Mouse (Mus musculus) limb, embryonic 13.5 days (tissue): ENCODE results near the gene Pdk2. TPM values are rescaled to one million over a fixed set of nuclear protein-coding genes. Genes with fewer than 3 reads are reported as not detected.
"Not testable (repeated sequence)": the region's sequence is repeated elsewhere in the genome, so short reads cannot be mapped to it uniquely, and the experiment has no call there.

Experiments used
- ATAC-seq: fragments of 200-750 bp; cut with Nextera tagmentation; 2 replicates; pipeline ENCODE4 v1.8.0; 2017; ENCODE audit warnings: low read depth, moderate number of reproducible peaks, moderate TSS enrichment; ENCODE audit not compliant: low FRiP score
- H3K27ac ChIP-seq: fragments of 300-500 bp; sonication (generic); 2 replicates; pipeline ENCODE4 v1.5.1; 2015; ENCODE audit warnings: inconsistent platforms, mild to moderate bottlenecking, moderate library complexity
- H3K27me3 ChIP-seq: fragments of 300-500 bp; sonication (generic); 2 replicates; pipeline ENCODE4 v1.6.1; 2015; ENCODE audit warnings: mild to moderate bottlenecking, inconsistent platforms
- H3K36me3 ChIP-seq: fragments of 300-500 bp; sonication (generic); 2 replicates; pipeline ENCODE4 v1.6.1; 2015; ENCODE audit warnings: inconsistent platforms, mild to moderate bottlenecking, moderate library complexity
- H3K4me1 ChIP-seq: fragments of 300-500 bp; sonication (generic); 2 replicates; pipeline ENCODE4 v1.6.1; 2015; ENCODE audit warnings: inconsistent platforms
- H3K4me2 ChIP-seq: fragments of 300-500 bp; sonication (generic); replicated peaks from 2 replicates; pipeline ENCODE4 v1.6.1; 2015; ENCODE audit warnings: inconsistent platforms, mild to moderate bottlenecking, moderate library complexity
- H3K4me3 ChIP-seq: fragments of 300-500 bp; sonication (generic); 2 replicates; pipeline ENCODE4 v1.5.1; 2015; ENCODE audit warnings: moderate library complexity, mild to moderate bottlenecking, inconsistent platforms
- H3K9ac ChIP-seq: fragments of 300-500 bp; sonication (generic); 2 replicates; pipeline ENCODE4 v1.6.1; 2015; ENCODE audit warnings: mild to moderate bottlenecking, inconsistent platforms
- H3K9me3 ChIP-seq: fragments of 300-500 bp; sonication (generic); 2 replicates; pipeline ENCODE4 v1.6.1; 2016; ENCODE audit warnings: inconsistent platforms
- WGBS: fragments of 180-500 bp; shearing (Covaris S2); methylation state at CpG from one replicate; pipeline ENCODE4 v1.1.7; 2015; 5-methylcytosine and 5-hydroxymethylcytosine counted together
- polyA plus RNA-seq: library from polyadenylated mRNA; unstranded; fragments of >200 nt; fragmentation: Nextera tagmentation; extraction: Ambion mirVana; gene quantifications from 2 replicates; pipeline ENCODE4 v1.2.1, GENCODE M21; 2015

The Pdk2 gene
- polyA plus RNA-seq, 1 experiment from 2014 or later, result 34.9 TPM

DNA sequence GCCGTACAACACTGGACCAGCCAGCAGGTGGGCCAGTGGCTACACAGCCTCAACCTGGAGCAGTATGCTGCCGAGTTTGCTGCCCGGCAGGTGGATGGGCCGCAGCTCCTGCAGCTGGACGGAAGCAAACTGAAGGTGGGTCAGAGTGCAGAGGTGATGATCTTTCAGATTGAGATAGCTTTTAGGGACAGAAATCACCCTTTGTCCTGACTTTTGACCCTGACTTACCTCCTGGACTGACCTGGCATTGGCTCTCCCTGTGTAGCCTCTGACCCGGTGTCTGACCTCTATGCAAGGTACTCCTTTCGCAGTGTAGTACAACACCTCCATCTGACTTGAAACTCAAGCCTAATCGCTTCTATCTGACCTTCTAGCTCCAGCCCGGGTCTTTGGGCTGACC is 17.7 kb downstream of the Pdk2 start:
- no peaks in the 10 kb centered on the region; the same call in 1 of the 2 replicates for H3K27me3 ChIP-seq
- H3K9me3 ChIP-seq, result no peaks in the 10 kb centered on the region; the same call in 1 of the 2 replicates
- H3K36me3 ChIP-seq, result peaks cover 91% of the 10 kb centered on the region
- H3K27ac ChIP-seq, result no peak overlapping the region; the same call in 1 of the 2 replicates
- no peak overlapping the region for H3K9ac ChIP-seq
- H3K4me1 ChIP-seq, result peaks cover 6% of the 10 kb centered on the region; the same call in 1 of the 2 replicates
- no peak overlapping the region for H3K4me3 ChIP-seq
- H3K4me2 ChIP-seq, result no peak overlapping the region
- 94% methylated on average over 9 of the region's 9 CpGs for WGBS
- ATAC-seq, result no peak

DNA sequence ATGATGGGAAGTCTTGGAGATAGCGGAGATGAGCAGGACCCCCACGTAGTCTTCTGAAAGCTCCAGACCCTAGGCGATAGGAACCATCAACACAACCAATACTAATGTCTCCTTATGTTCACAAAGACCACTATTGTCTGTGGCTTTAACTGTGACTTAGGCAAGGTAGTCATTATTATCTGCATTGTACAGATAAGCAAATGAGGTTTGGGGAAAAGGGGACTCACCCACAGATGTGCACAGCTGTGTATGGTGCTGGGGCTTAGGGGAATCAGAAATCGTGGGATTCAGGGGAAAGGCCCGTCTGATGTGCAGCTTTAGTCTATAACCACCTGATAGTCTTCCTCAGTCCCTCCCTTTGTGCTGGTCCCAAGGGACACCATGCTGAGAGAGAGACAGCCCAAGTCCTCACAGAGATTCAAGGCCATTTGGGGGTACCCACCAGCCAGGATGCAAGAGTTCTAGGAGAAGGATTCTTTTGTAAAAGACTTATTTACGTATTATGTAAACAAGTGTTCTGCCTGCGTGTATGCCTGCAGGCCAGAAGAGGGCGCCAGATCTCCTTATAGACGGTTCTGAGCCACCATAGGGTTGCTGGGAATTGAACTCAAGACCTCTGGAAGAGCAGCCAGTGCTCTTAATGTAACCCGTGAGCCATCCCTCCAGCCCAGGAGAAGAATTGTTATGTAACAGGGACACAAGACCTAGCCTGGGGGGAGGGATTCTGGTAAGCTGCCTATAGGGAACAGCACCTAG is 18.7 kb downstream of the Pdk2 start:
- Histone ChIP-seq H3K4me2 (no peak overlapping the region), H3K4me3 (no peak overlapping the region), H3K36me3 (peaks cover 93% of the 10 kb centered on the region), H3K9me3 (no peaks in the 10 kb centered on the region; the same call in 1 of the 2 replicates), H3K9ac (no peak overlapping the region), H3K27ac (no peak overlapping the region), H3K4me1 (no peaks in the 10 kb centered on the region), H3K27me3 (no peaks in the 10 kb centered on the region; the same call in 1 of the 2 replicates)
- ATAC-seq, result no peak
- 82% methylated on average over 10 of the region's 10 CpGs for WGBS

DNA sequence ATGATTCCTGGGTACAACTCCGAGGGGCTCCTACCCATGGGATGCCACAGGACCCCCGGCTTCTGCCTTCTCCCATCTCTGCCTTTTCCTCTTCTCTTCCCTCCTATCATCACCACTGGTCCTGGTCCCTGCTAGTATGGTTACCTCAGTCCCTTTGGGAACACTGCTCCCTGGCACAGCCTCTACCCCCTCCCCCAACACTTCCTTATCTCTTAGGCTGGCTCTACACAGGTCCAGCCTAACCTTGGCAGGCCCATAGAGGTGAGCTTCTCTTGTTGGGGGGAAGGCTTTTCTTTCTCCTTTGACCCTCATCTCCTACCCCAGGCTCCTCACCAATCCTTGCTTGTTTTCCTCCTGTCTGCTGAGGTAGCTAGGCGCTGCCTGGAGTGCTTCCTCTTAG is 25.7 kb downstream of the Pdk2 start:
- no peak overlapping the region for H3K4me3 ChIP-seq
- no peak for ATAC-seq
- H3K9ac ChIP-seq, result no peak overlapping the region
- H3K27me3 ChIP-seq, result no peaks in the 10 kb centered on the region; the same call in 1 of the 2 replicates
- no peak overlapping the region for H3K27ac ChIP-seq
- H3K36me3 ChIP-seq, result peaks cover 69% of the 10 kb centered on the region
- no peak overlapping the region for H3K4me2 ChIP-seq
- H3K4me1 ChIP-seq, result peaks cover 25% of the 10 kb centered on the region
- 77% methylated on average over 3 of the region's 3 CpGs for WGBS
- no peaks in the 10 kb centered on the region for H3K9me3 ChIP-seq

DNA sequence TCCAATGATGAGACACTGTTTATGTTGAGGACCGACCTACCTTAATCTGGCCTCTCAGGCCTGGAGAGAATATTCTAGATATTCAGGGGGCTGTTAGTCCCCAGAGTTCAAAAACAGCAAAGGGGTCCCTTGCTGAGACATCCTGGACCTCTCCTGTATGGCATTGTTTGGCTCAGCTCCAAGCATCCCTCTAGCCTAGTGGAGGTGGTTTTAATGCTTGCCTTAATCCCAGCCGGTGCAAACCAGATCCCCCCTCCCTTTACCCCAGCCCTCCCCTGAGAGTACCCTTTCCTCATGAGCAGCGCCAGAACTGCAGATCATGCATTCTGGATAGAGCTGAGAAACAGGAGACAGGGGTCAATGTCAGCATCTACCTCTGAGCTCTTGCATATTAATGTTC is 28.7 kb downstream of the Pdk2 start:
- Histone ChIP-seq H3K4me3 (peak overlapping the region; percentile 75), H3K36me3 (peaks cover 44% of the 10 kb centered on the region), H3K9ac (peak overlapping the region; percentile 94), H3K4me1 (peaks cover 38% of the 10 kb centered on the region), H3K27ac (no peak overlapping the region), H3K27me3 (no peaks in the 10 kb centered on the region), H3K9me3 (no peaks in the 10 kb centered on the region), H3K4me2 (peak overlapping the region; percentile 85)
- ATAC-seq, result no peak
- 31% methylated on average over 3 of the region's 3 CpGs for WGBS

DNA sequence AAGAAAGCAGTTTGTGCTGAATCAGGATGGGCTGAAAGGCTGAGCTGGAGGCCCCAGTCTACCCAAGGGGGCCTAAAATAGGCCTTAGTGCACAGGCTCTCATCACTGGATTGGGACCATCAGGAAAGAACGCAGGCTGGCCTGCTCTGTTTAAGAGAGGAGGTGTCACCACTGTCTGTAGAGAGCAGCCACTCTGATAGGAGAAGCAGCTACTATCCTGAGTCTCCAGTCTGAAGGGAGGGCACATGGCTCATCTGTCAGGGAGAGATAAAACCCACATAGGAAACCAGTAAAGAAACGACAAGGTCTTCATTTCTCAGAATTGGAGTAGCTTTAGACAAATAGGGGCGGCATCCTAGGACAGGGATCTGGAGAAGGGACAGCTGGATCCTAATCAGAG is 29.1 kb downstream of the Pdk2 start:
- Histone ChIP-seq H3K27ac (no peak overlapping the region), H3K4me1 (peaks cover 42% of the 10 kb centered on the region), H3K4me2 (peak overlapping the region; percentile 85), H3K27me3 (no peaks in the 10 kb centered on the region), H3K9ac (peak overlapping the region; percentile 94), H3K36me3 (peaks cover 40% of the 10 kb centered on the region), H3K4me3 (peak overlapping the region; percentile 75), H3K9me3 (no peaks in the 10 kb centered on the region)
- no peak for ATAC-seq
- WGBS, result 57% methylated on average over 3 of the region's 3 CpGs

DNA sequence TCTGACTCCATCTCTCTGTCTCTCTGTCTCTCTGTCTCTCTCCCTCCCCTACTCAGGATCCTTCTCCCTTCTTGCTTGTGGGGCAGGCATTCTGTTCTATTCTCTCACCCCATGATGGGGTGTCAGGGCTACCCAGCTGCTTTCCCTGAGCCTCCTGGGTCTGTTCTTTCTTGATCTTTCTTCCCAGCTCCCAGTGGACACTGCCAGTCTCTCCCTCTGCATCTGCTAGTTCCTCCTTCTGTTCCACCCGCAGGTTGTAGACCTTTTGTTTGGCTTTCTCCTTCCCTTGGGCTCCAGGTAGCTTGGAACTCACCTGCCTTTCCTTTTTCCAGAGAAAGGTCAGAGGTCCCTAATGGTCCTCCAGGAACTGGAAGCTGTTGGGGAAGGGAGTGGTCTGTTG is 29.7 kb downstream of the Pdk2 start:
- no peak overlapping the region; the same call in 1 of the 2 replicates for H3K27ac ChIP-seq

DNA sequence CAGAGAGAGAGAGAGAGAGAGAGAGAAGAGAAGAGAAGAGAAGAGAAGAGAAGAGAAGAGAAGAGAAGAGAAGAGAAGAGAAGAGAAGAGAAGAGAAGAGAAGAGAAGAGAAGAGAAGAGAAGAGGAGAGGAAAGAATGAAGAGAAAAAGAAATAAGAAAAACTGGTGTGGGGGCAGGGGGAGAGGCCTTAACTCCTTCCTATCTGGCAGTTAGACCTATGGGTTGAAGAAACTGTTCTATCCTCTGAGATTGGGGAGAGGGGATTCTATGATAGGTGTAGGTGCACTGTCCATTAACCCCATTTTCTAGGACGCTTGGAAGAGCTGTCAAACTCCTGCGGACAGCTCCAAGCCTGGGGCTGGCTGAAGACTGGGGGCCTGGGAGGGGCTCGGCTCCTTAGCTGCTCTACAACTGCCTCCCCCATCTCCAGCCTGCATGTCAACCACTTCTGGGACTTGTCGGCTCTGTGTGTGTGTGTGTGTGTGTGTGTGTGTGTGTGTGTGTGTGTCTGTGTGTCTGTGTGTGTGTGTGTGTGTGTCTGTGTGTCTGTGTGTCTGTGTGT is 30.2 kb downstream of the Pdk2 start:
- not testable (repeated sequence) for H3K27me3 ChIP-seq, H3K9me3 ChIP-seq, H3K27ac ChIP-seq, ATAC-seq
- H3K4me3 ChIP-seq, result peak overlapping the region; percentile 75
- H3K4me2 ChIP-seq, result peak overlapping the region; percentile 85
- peaks cover 28% of the 10 kb centered on the region for H3K36me3 ChIP-seq
- 12% methylated on average over 4 of the region's 4 CpGs for WGBS
- peak overlapping the region; percentile 94 for H3K9ac ChIP-seq
- H3K4me1 ChIP-seq, result peaks cover 51% of the 10 kb centered on the region

More for the DNA sequence above, 29.7 kb downstream of the Pdk2 start:
- no peak for ATAC-seq
- Histone ChIP-seq H3K4me3 (peak overlapping the region; percentile 75), H3K9me3 (no peaks in the 10 kb centered on the region), H3K27me3 (no peaks in the 10 kb centered on the region), H3K4me1 (peaks cover 46% of the 10 kb centered on the region), H3K4me2 (peak overlapping the region; percentile 85), H3K36me3 (peaks cover 33% of the 10 kb centered on the region), H3K9ac (peak overlapping the region; percentile 94)
- WGBS, result 40% methylated on average over 1 of the region's 1 CpGs

DNA sequence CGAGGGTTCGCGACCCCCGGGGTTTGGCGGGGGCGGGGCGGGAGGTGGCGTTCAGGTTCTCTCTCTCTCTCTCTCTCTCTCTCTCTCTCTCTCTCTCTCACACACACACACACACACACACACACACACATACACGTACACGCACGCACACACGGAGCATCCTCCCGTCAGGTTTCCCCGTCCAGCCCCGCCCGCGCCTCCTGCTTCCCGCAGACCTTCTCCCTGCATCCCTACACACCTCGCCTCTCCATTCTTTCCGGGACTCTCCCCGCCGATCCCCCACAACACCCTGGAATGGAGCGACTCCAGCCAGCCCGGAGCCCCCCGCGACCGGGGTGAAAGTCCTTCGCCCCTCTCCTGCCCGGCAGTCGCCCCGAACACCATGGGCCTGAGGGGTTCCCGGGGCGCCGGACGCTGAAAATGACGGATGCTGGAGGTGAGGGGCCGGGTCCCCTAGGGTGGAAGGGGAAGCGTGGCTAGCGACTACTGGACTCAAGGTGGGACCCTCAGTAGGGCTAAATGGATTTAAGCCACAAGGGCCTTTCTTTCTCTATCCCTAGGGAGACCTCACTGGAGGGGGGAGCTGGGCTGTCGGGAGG is 30.9 kb downstream of the Pdk2 start:
- H3K27ac ChIP-seq, result peak overlapping the region; percentile 97
- WGBS, result 1% methylated on average over 37 of the region's 40 CpGs
- no peaks in the 10 kb centered on the region for H3K27me3 ChIP-seq
- peak overlapping the region; percentile 94 for H3K9ac ChIP-seq
- peak; percentile 32; the same call in 1 of the 2 replicates for ATAC-seq
- peak overlapping the region; percentile 85 for H3K4me2 ChIP-seq
- H3K4me3 ChIP-seq, result peak overlapping the region; percentile 75
- H3K9me3 ChIP-seq, result no peaks in the 10 kb centered on the region
- H3K36me3 ChIP-seq, result peaks cover 28% of the 10 kb centered on the region
- H3K4me1 ChIP-seq, result peaks cover 53% of the 10 kb centered on the region

DNA sequence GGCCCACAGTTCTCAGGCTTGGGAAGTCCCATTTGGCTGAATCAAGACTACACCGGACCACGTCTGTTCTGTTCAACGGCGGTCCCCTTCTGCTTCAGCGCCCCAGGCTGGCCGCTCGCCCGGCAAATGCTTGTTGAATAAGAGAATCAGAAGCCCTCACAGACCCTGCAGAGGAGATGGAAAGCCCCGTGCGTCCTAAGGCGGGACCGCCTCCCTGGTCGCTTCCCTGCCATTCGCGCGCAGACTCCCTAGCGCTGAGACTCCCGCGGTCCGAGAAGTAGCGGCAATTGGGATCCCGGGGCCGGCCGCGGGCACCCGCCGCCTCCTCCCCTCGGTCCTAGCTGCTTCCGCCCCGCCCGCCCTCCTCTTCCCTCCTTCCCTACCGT is 31.5 kb downstream of the Pdk2 start, which contains the start of gene Samd14:
Samd14 (plus strand) TSS at position 251 of the 386 bp plus-strand sequence.
- WGBS, result under 1% methylated on average over 30 of the region's 32 CpGs
- Histone ChIP-seq H3K4me3 (peak within 1 kb of the TSS; percentile 75), H3K36me3 (peaks cover 28% of the 10 kb centered on the region), H3K4me1 (peaks cover 53% of the 10 kb centered on the region), H3K27me3 (no peaks in the 10 kb centered on the region), H3K9ac (peak within 1 kb of the TSS; percentile 94), H3K9me3 (no peaks in the 10 kb centered on the region), H3K27ac (peak within 1 kb of the TSS; percentile 97), H3K4me2 (peak within 1 kb of the TSS; percentile 85)
- peak; percentile 77 for ATAC-seq

DNA sequence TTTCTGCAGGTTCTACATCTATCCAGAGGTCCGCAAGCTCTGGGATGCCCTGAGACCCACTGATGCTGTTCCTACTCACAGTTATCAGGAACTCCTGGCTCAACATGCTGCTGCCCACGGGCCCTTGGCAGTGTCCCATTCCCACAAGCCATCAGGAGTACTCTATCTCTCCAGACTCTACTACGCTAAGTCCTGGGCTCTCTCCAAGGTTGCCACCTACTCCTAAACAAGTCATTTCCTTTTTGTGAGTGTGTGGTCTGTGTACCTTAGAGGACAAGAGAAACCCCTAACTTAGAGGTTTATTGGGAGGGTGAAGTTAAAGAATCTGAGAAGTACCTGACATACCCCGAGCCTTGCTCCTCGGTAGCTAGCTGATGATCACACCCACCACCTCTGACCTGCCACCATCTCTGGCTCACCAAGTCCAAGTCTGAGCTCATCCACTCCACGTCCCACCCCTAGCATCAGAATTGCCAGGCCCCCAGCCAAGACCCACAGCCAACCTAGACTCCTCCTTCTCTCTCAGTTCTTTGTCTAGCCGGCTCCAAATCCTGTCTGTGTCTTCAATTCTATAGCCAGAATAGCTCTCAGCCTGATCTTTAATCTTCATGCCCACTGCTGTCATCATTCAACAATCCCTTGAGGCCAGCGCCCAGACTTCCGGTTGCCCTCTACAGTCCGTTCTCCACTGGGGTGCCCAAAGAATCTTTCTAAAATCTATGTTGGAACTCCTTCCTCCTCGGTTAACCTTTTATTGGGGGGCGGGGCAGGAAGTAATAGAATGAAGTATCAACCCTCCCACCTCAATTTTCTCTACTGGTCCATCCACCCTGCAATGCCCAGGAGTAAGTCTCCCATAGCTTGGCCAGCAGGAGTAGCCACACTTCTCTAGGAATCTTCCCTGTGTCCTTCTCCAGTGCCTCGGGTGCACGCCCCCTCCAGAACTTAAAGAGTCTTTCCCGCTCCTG is 32.2 kb downstream of the Pdk2 start:
- H3K36me3 ChIP-seq, result peaks cover 28% of the 10 kb centered on the region
- peak overlapping the region; percentile 97 for H3K27ac ChIP-seq
- no peaks in the 10 kb centered on the region for H3K9me3 ChIP-seq
- H3K4me2 ChIP-seq, result peak overlapping the region; percentile 85
- ATAC-seq, result peak; percentile 42; the same call in 1 of the 2 replicates
- 38% methylated on average over 15 of the region's 15 CpGs for WGBS
- peak overlapping the region; percentile 75 for H3K4me3 ChIP-seq
- no peaks in the 10 kb centered on the region for H3K27me3 ChIP-seq
- H3K9ac ChIP-seq, result peak overlapping the region; percentile 94
- H3K4me1 ChIP-seq, result peaks cover 52% of the 10 kb centered on the region

DNA sequence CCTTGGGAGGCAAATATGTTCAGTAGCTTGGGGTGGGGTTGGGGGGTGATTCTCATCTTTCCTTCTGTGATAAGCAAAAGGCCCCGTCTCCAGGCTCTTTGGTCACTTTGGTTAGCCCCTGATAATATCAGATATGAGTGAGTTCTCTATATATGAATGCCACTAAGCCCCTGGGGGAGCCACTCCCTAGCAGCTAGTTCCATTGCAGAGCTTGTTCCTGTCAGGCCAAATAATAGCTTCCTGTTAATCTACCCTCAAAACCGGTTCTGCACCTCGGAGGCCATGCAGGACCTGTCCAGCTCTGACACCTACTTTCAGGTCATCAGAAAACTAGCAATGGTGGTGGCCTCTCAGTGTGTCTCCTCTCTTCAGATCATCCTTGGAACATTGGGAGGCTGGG is 33.7 kb downstream of the Pdk2 start:
- Histone ChIP-seq H3K27ac (no peak overlapping the region; the same call in 1 of the 2 replicates), H3K4me2 (peak overlapping the region; percentile 76), H3K9ac (0 out of 2 replicates have a peak overlapping the region, but pooled peaks have one; percentile 65)

More for the DNA sequence above, 33.7 kb downstream of the Pdk2 start:
- peaks cover 35% of the 10 kb centered on the region for H3K36me3 ChIP-seq
- H3K4me1 ChIP-seq, result peaks cover 44% of the 10 kb centered on the region
- 75% methylated on average over 3 of the region's 3 CpGs for WGBS
- H3K9me3 ChIP-seq, result no peaks in the 10 kb centered on the region
- no peaks in the 10 kb centered on the region for H3K27me3 ChIP-seq
- peak overlapping the region; percentile 45; the same call in 1 of the 2 replicates for H3K4me3 ChIP-seq
- no peak for ATAC-seq
